Mouse (Mus musculus) kidney, adult 10 weeks (tissue): Measurements from ENCODE around the gene Cnpy3. TPM values are rescaled to one million over a fixed set of nuclear protein-coding genes. Genes with fewer than 3 reads are reported as not detected.

ENCODE experiments used
- polyA plus RNA-seq: library from polyadenylated mRNA; stranded (reverse); fragments of 350-450 nt; fragmentation: Illumina TruSeq; extraction: RNeasy Lipid Tissue Mini Kit (QIAGEN cat#74804); gene quantifications from one replicate; pipeline ENCODE4 v1.2.3, GENCODE M21; 2014; ENCODE audit warnings: low read depth, low replicate concordance

Gene Cnpy3
- polyA plus RNA-seq, result 0.65 TPM

DNA sequence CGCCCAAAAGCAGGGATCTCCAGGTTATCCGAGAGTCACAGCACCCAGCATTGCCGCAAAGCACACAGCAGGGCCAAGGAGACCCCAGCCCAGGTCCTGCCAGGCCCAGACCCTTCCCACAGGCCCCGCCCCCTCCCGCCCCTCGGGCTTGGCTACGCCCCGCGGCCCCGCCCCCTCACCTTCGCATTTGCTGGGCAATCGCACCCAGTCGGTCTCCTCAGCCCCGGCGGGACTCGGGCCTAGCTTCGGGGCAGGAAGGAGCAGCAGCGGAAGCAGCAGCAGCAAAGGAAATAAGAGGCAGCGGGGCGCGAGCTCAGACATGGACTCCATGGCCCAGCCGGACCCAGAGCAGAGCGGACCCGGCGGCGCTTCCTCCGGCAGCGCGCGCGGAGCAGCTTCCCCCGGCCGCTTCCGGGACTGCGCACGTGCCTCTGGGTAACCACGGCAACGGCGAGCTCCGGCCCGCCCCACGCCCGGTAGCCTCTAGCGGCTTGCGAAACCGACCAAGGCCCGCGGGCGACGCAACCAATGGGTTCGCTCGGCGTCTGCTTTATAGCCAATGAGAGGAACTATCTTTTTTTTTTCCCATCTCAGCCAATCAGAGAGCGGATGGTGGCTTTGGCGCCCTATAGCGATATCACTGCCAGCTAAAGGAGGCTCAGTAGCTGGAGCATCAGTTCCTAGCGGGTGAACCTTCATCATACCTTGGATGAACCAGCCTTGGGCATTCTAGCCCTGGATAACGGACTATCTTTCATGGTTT lies at the start of gene Cnpy3:
Gene Cnpy3 (minus strand): TSS at position 421 of the 763 bp plus-strand sequence.

GRCm38 (mm10) chr17:46782341-46783221 lies 30.6 kb upstream of the Cnpy3 start, which contains the start of gene Rpl7l1:
Rpl7l1 (minus strand) TSS chr17:46782672.

GRCm38 (mm10) chr17:46772404-46773277 lies 20.6 kb upstream of the Cnpy3 start, which contains the start of gene 2310039H08Rik:
2310039H08Rik (plus strand) TSS chr17:46772635.

DNA sequence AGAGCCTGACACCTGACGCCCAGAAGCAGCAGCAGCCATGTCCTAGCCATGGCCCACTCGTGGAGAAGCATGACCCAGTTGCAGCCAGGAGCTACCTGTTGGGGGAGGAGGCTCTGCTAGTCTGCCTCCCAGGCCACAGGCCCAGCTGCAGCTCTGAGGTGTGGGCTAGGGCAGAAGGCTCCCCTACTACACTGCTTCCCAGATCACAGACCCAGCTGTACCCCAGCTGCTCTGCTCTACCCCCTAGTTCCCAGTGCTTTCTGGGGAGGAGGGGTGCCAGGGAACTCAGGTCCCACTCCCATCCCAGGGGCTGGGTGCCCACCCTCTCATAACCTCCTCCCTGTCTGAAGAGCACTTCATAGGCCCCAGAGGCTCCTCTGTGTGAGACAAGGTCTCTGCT lies 11.5 kb upstream of the Cnpy3 start, which contains the start of gene Ptcra:
Gene Ptcra (minus strand): TSS at position 169 of the 400 bp plus-strand sequence.

DNA sequence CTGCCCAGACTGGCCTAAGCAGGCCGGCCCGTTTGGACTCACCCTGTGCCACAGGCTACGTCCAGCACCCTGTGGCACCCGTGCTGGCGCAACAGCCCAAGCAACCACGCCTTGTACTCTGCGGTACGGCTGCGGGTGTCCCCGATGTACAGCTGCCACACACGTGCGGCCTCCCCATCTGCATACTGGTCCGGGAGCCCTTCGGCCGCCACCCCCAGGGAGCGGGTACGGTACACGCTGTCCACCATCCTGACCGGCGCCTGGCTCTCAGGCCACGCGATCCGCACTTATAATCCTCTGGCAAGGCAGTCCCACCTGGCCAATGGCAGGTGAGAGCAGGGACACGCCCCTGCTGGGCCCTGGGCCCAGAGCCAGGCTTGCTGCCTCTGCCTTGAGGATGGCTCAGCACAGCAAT lies 23.1 kb downstream of the Cnpy3 start, which contains the start of gene Gnmt:
Gene Gnmt (minus strand): TSS at position 265 of the 415 bp plus-strand sequence.

GRCm38 (mm10) chr17:46710959-46711597 lies 40.9 kb downstream of the Cnpy3 start, which contains the start of gene Pex6:
Pex6 (plus strand) TSS chr17:46711463.

DNA sequence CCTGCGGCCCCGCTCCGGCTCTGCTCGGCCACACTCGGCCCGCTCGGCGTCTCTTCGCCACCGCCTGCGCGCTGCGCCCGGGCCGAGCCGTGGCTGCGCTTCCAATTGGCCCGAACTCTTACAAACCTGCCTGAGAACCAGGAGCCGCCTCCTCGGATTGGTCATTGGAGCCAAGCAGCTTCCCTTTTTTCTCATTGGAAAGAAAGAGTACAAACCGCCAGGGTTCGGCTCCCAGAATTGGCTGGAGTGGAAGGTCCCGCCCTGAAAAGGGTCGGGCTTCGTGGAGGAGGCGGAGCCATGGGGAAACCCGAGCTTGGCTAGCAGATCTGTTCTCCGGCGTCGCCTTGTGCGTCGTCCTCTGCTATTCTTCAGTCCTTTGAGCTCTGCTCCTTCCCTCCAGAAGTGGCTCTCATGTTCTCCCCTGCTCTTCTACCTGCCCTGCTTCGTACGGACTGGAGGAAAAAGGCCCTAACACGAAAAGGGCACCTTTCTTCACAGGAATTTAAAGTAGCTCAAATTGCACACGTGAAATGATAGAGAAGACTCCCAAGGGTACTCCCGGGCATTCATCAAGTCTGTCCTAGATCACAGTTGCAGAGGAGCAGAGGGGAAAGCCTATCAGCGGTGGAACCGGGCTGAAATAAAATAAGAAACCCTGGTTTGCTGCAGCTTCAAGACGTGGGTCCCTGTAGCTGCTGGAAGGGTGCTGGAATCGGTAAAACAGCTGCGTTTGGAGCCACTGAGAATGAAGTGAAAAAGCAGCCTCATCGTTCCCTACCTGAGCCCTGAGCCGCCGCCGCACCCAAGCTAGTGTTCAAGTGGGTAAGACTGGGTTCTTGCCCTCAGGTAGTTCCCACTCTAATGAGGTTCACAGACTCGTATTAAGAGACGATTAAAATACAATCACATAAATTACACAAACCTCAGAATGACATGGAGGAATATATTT lies 46.9 kb downstream of the Cnpy3 start, which contains the start of gene Ppp2r5d:
Gene Ppp2r5d (minus strand): TSS at position 225 of the 949 bp plus-strand sequence.

Other genes with a start within 250 kb of the Cnpy3 start
- 3.1 TPM for gene Cul9, start 205.8 kb downstream of the Cnpy3 start, polyA plus RNA-seq
- gene Srf, start 196.0 kb downstream of the Cnpy3 start, polyA plus RNA-seq, result not detected
- 0.16 TPM for gene Ptk7, start 122.7 kb downstream of the Cnpy3 start, polyA plus RNA-seq
- gene Klc4, start 106.2 kb downstream of the Cnpy3 start, polyA plus RNA-seq, result 0.36 TPM
- 2.3 TPM for gene Mrpl2, start 106.0 kb downstream of the Cnpy3 start, polyA plus RNA-seq
- gene Cul7, start 101.9 kb downstream of the Cnpy3 start, polyA plus RNA-seq, result 0.12 TPM
- 2.3 TPM for gene Rrp36, start 77.9 kb downstream of the Cnpy3 start, polyA plus RNA-seq
- gene Mea1, start 73.4 kb downstream of the Cnpy3 start, polyA plus RNA-seq, result 5.7 TPM
- gene Klhdc3, start 71.3 kb downstream of the Cnpy3 start, polyA plus RNA-seq, result 3.4 TPM
- 6.3 TPM for gene Ppp2r5d, start 47.1 kb downstream of the Cnpy3 start, polyA plus RNA-seq
- gene Pex6, start 40.8 kb downstream of the Cnpy3 start, polyA plus RNA-seq, result 0.81 TPM
- 0.44 TPM for gene Gnmt, start 23.0 kb downstream of the Cnpy3 start, polyA plus RNA-seq
- gene Ptcra, start 11.5 kb upstream of the Cnpy3 start, polyA plus RNA-seq, result not detected
- gene 2310039H08Rik, start 20.4 kb upstream of the Cnpy3 start, polyA plus RNA-seq, result 22.1 TPM
- gene Rpl7l1, start 30.5 kb upstream of the Cnpy3 start, polyA plus RNA-seq, result 37.9 TPM
- 10.0 TPM for gene Bicral, start 106.3 kb upstream of the Cnpy3 start, polyA plus RNA-seq
- 1.2 TPM for gene Tbcc, start 138.5 kb upstream of the Cnpy3 start, polyA plus RNA-seq
- not detected for gene Prph2, start 158.2 kb upstream of the Cnpy3 start, polyA plus RNA-seq